ENCODE assay signal across 9 mouse cellular contexts in genomic region chr9:42052713-42053356, GRCm38 (mm10).
DNase-seq lines count a peak whose midpoint lies in the region; ATAC-seq lines count a peak whose summit lies in the region.
"Had no signal": no experiment of that assay in that cellular context is flagged by ENCODE, and none has a peak within 500 bp of the region (broad histone marks: within the 10 kb centered on the region; RNA-seq: fewer than 3 reads in every experiment).

No protein-coding gene starts in this region.

- no peak overlapping the region for H3K4me3 ChIP-seq in heart, embryonic 11.5 days (ENCODE audit: low read depth, low read length)
- H3K4me3 ChIP-seq in stomach, embryonic 14.5 days (ENCODE audit: low read depth, low read length): no peak overlapping the region
- H3K4me3 ChIP-seq: midbrain, embryonic 12.5 days had no signal

- WGBS in heart, embryonic 11.5 days (ENCODE audit: insufficient replicate concordance): 36% methylated on average over 12 of the region's 12 CpGs
- WGBS in stomach, embryonic 14.5 days: 19% methylated on average over 12 of the region's 12 CpGs

- DNase-seq in heart, adult 11 months: peak; percentile 96
- peak; percentile 32 for DNase-seq in ovary, postnatal 14 days (ENCODE audit: low spot score)
- no peak for DNase-seq in ovary, adult 18-20 months (ENCODE audit: low spot score)
- peak; percentile 64 to 73 for DNase-seq in heart, adult 9 months (ENCODE audit: low spot score in 2 of 2)
- no peak for DNase-seq in layer of hippocampus, adult 11-12 months (ENCODE audit: low spot score)

- peaks cover 19% of the 10 kb centered on the region for H3K4me1 ChIP-seq in heart, embryonic 11.5 days (ENCODE audit: control insufficient read depth, insufficient read depth, low read length)
- H3K4me1 ChIP-seq in stomach, embryonic 14.5 days (ENCODE audit: control insufficient read depth, insufficient read depth, low read length): peaks cover 26% of the 10 kb centered on the region; the same call in 1 of the 2 replicates

- no peaks in the 10 kb centered on the region for H3K36me3 ChIP-seq in heart, embryonic 11.5 days (ENCODE audit: control insufficient read depth, insufficient read depth, low read length)
- H3K36me3 ChIP-seq in stomach, embryonic 14.5 days (ENCODE audit: control insufficient read depth, insufficient read depth, low read length): no peaks in the 10 kb centered on the region
- H3K36me3 ChIP-seq: midbrain, embryonic 12.5 days had no signal

- H3K9ac ChIP-seq in heart, embryonic 11.5 days (ENCODE audit: low read depth, low read length): no peak overlapping the region
- no peak overlapping the region for H3K9ac ChIP-seq in stomach, embryonic 14.5 days (replicated peaks; ENCODE audit: low read depth, low read length)
- H3K9ac ChIP-seq: midbrain, embryonic 12.5 days had no signal

- H3K27me3 ChIP-seq in heart, embryonic 11.5 days (ENCODE audit: control insufficient read depth, insufficient read depth, low read length): no peaks in the 10 kb centered on the region
- H3K27me3 ChIP-seq in stomach, embryonic 14.5 days (ENCODE audit: control insufficient read depth, insufficient read depth, low read length): no peaks in the 10 kb centered on the region

- H3K4me2 ChIP-seq in heart, embryonic 11.5 days: no peak overlapping the region
- peak overlapping the region; percentile 16; the same call in 1 of the 2 replicates for H3K4me2 ChIP-seq in stomach, embryonic 14.5 days (replicated peaks; ENCODE audit: low read depth, low read length)
- H3K4me2 ChIP-seq: midbrain, embryonic 12.5 days had no signal

- no peaks in the 10 kb centered on the region for H3K9me3 ChIP-seq in heart, embryonic 11.5 days (replicated peaks; ENCODE audit: control insufficient read depth, low read length)
- H3K9me3 ChIP-seq in stomach, embryonic 14.5 days (ENCODE audit: control insufficient read depth, low read depth, low read length): no peaks in the 10 kb centered on the region
- H3K9me3 ChIP-seq: midbrain, embryonic 12.5 days had no signal

- H3K27ac ChIP-seq in heart, embryonic 11.5 days (ENCODE audit: low read depth, low read length): no peak overlapping the region
- peak overlapping the region; percentile 79; the same call in 1 of the 2 replicates for H3K27ac ChIP-seq in stomach, embryonic 14.5 days (ENCODE audit: low read length)
- H3K27ac ChIP-seq: midbrain, embryonic 12.5 days had no signal

- no peak for ATAC-seq in heart, embryonic 11.5 days (replicated peaks; ENCODE audit: insufficient number of reproducible peaks, low FRiP score, low TSS enrichment)
- peak; percentile 60 for ATAC-seq in stomach, embryonic 14.5 days (ENCODE audit: insufficient number of reproducible peaks, insufficient read depth, low FRiP score, low read depth)
- ATAC-seq in megakaryocyte progenitor cell, adult 5-6 weeks (replicated peaks; ENCODE audit: poor library complexity): no peak

Comparison
In these comparisons a context has a peak if more than half of its experiments do, and no peak if none do; other contexts are left out.
1. DNase-seq: peak in heart, adult 11 months (single experiment), ovary, postnatal 14 days (single experiment) and heart, adult 9 months (2 of 2); none in ovary, adult 18-20 months (single experiment) and layer of hippocampus, adult 11-12 months (single experiment).